Mouse (Mus musculus): ENCODE measurements around the gene Akain1. TPM values are rescaled to one million over a fixed set of nuclear protein-coding genes. Genes with fewer than 3 reads are reported as not detected.

Akain1 gene
- polyA plus RNA-seq, 1 experiment from 2014 or later = not detected

DNA sequence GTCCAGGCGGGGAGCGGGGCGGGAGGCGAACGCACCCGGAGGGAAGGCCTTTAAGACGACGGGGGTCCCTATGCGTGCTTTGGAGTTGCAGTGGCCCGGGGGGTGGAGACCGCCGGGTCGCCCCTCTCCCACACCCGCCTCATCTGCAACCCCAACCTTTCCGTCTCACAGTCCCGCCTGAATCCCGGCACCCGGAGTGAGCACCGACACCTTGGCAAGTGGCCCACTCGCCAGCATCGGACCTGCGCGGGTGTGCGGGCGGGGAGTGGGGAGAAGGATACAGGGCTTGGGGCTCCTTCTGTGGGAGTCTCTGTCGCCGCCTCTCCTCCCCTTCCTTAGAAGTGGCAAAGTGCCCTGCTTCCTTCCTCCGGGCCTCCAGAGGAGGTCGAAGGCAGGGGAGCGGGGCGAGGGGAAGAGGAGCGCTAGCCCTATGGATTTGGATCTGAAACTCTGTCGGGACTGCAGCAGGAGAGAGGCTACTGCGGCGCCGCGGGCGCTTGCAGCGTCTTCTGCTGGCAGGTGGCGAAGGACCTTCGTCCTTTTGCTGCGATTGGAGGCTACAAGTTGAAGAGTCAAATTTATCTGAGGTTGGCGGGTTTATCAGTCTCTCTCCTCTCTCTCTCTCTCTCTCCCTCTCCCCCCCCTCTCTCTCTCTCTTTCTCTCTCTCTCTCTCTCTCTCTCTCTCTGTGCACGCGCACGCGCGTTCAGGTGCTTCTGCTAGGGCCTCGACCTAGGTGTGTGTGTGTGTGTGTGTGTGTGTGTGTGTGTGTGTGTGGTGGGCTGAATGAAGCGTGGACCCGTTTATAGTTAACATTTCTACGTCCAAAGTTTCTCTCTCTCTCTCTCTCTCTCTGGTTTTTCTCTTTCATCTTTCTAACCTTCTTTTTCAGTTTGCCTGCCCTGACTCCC lies 700 bp downstream of the Akain1 start:
- peaks cover 56% of the 10 kb centered on the region for H3K27me3 ChIP-seq (replicated peaks)
- no peak for ATAC-seq
- H3K4me3 ChIP-seq = peak overlapping the region; percentile 29
- peak overlapping the region; percentile 61 for H3K4me2 ChIP-seq
- H3K36me3 ChIP-seq = no peaks in the 10 kb centered on the region
- no peaks in the 10 kb centered on the region for H3K9me3 ChIP-seq (replicated peaks)
- peaks cover 14% of the 10 kb centered on the region; the same call in 1 of the 2 replicates for H3K4me1 ChIP-seq
- no peak overlapping the region for H3K9ac ChIP-seq
- WGBS (ENCODE audit: insufficient replicate concordance) = 2% methylated on average over 51 of the region's 52 CpGs
- H3K27ac ChIP-seq = no peak overlapping the region

DNA sequence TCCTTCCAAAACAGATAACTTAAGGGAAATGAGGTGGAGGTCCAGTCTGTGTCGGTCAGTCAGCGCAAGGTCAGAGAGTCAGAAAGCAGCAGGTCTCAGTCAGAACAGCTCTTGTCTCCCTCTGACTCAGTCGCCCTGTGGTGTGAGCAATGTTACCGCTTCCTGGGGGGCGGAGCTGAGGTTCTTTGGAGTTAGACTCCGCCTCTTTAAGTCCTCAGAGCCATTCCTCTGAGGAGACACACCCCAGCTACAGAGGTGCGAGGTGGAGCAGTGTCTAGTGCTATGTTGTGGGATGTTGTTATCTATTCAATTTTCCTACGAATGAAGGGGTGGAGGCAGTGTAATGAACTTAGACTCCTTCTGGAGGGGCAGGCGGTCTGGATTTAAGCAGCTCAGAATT lies 1.9 kb downstream of the Akain1 start:
- H3K27ac ChIP-seq = no peak overlapping the region
- H3K4me1 ChIP-seq = peaks cover 14% of the 10 kb centered on the region; the same call in 1 of the 2 replicates
- H3K4me3 ChIP-seq = no peak overlapping the region
- no peak overlapping the region for H3K9ac ChIP-seq
- H3K36me3 ChIP-seq = no peaks in the 10 kb centered on the region
- WGBS (ENCODE audit: insufficient replicate concordance) = 8% methylated on average over 9 of the region's 9 CpGs
- no peak overlapping the region for H3K4me2 ChIP-seq
- no peak for ATAC-seq
- no peaks in the 10 kb centered on the region for H3K9me3 ChIP-seq (replicated peaks)
- H3K27me3 ChIP-seq (replicated peaks) = peaks cover 56% of the 10 kb centered on the region

DNA sequence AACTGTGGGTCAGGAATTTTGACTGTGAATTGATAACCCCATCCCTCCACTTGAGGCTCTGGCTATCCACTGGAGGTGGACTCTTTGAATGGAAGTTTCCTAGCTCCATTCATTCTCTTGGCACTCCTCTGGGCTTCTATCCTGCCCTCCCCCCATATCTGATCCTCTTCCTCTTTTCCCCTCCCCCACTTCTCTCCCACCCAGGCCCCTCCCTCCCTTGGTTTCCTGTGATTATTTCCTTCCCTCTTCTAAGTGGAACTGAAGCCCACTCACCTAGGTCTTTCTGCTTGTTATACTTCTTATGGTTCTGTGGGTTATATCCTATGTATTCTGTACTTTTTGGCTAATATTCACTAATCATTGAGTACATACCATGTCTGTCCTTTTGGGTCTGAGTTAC lies 9.6 kb downstream of the Akain1 start:
- Histone ChIP-seq H3K27me3 (replicated peaks) (no peaks in the 10 kb centered on the region), H3K36me3 (no peaks in the 10 kb centered on the region), H3K4me1 (no peaks in the 10 kb centered on the region), H3K27ac (no peak overlapping the region), H3K9ac (no peak overlapping the region), H3K4me2 (no peak overlapping the region), H3K4me3 (no peak overlapping the region), H3K9me3 (replicated peaks) (no peaks in the 10 kb centered on the region)
- ATAC-seq = no peak

DNA sequence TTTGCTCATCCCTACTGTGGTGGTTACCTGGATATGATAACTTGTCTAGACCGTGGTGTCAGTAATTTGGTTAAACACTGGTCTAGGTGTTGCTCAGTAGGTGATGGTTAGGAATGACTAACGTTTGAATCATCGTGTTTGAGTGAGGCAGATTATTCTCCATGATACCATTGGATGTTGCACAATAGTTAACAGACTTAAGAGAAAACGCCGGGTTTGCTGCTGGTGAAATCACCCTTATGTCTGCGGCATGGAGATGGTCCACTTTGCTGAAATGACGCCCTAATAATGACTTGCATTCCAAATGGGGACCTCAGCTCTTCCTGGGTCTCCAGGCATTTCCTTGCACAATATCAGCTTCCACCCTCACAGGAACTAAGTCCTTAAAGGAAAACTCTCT lies 22.6 kb downstream of the Akain1 start:
- Histone ChIP-seq H3K27me3 (replicated peaks) (no peaks in the 10 kb centered on the region), H3K27ac (no peak overlapping the region), H3K4me2 (no peak overlapping the region), H3K9ac (no peak overlapping the region), H3K4me3 (no peak overlapping the region), H3K4me1 (no peaks in the 10 kb centered on the region), H3K9me3 (replicated peaks) (no peaks in the 10 kb centered on the region), H3K36me3 (no peaks in the 10 kb centered on the region)
- no peak for ATAC-seq
- 68% methylated on average over 7 of the region's 7 CpGs for WGBS (ENCODE audit: insufficient replicate concordance)

DNA sequence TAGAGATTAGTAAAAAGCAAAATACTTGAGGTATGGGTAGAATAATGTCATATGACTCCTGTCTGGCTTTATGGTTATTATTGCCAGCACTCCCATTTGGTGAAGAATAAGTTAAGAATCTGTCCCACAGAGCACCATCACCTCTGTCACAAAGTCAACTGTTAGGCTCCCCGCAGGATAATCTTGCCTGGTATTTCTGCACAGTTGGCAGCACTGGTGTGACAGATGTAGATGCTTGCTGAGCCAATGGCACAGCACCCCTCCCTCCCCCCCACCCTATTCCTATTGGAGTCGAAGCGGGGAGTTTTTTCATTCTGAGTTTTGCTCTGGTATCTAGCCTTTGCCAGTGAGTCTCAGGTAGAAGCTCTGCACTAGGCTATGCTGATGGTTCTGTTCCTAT lies 23.9 kb downstream of the Akain1 start:
- Histone ChIP-seq H3K4me1 (no peaks in the 10 kb centered on the region), H3K4me3 (no peak overlapping the region), H3K36me3 (no peaks in the 10 kb centered on the region), H3K9ac (no peak overlapping the region), H3K27me3 (replicated peaks) (no peaks in the 10 kb centered on the region), H3K27ac (no peak overlapping the region), H3K4me2 (no peak overlapping the region), H3K9me3 (replicated peaks) (no peaks in the 10 kb centered on the region)
- no peak for ATAC-seq
- 57% methylated on average over 3 of the region's 3 CpGs for WGBS (ENCODE audit: insufficient replicate concordance)

DNA sequence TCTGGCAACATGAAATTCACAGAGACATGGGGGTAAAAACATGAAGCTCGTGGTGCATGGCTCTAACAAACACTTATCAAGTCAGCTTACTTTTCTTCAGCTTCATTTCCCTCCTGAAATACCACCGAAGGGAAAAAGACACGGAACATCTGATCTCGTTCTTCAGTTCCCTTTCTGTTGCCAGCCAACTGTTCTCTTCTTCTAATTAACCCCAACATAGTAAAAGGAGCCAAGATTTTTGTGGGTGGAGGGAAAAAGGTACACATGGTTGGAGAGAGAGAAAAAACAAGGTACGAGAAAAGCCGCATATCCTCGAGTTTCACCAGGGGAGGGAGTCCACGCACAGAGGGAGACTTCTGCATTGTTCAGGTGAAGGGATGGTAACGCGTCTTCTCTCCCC lies 32.0 kb downstream of the Akain1 start:
- no peak overlapping the region for H3K9ac ChIP-seq
- H3K9me3 ChIP-seq (replicated peaks) = no peaks in the 10 kb centered on the region
- H3K36me3 ChIP-seq = no peaks in the 10 kb centered on the region
- H3K27ac ChIP-seq = no peak overlapping the region
- 47% methylated on average over 10 of the region's 10 CpGs for WGBS (ENCODE audit: insufficient replicate concordance)
- no peak for ATAC-seq
- H3K27me3 ChIP-seq (replicated peaks) = 0 out of 2 replicates have a peak, but pooled peaks cover 10% of the 10 kb centered on the region
- no peak overlapping the region for H3K4me2 ChIP-seq
- H3K4me1 ChIP-seq = no peaks in the 10 kb centered on the region
- H3K4me3 ChIP-seq = no peak overlapping the region

DNA sequence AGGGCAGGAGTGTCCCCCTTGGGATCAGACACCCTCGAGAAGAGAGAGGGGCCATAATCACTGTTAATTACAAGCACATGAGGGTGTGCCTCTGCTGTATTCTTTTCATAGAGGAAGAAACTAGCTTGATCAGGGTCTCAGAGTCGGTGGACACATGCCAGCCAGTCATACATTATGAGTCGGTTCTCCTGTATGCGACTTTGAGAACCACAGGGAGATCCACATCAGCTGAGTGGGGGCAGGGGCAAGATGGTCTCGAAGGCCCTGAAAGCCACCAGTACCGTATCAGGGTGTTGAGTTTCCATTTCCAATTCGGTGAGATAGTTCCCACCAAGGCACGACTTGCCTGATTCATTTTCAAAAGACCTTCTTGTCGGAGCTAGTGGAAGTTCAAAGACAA lies 33.3 kb downstream of the Akain1 start:
- 41% methylated on average over 9 of the region's 9 CpGs for WGBS (ENCODE audit: insufficient replicate concordance)
- Histone ChIP-seq H3K27me3 (replicated peaks) (0 out of 2 replicates have a peak, but pooled peaks cover 10% of the 10 kb centered on the region), H3K4me3 (no peak overlapping the region), H3K27ac (no peak overlapping the region), H3K9me3 (replicated peaks) (no peaks in the 10 kb centered on the region), H3K9ac (no peak overlapping the region), H3K4me1 (no peaks in the 10 kb centered on the region), H3K36me3 (no peaks in the 10 kb centered on the region), H3K4me2 (no peak overlapping the region)
- ATAC-seq = no peak

DNA sequence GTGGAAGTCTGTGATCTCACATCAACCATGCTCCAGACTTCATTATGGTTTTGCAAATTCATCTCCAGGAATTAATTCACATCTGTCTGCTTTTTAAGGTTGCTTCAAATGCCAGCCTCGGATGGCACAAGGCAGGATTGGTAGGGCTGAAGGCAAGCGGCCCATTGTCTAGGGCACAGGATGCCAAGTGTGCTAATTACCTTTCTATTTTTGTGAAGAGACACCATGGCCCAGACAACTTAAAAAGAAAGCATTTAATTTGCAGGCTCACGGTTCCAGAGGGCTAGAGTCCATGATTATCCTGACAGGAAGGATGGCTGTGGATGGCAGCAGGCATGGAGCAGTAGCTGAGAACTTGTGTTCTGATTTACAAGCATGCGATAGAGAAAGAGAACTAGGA lies 35.0 kb downstream of the Akain1 start:
- no peaks in the 10 kb centered on the region for H3K9me3 ChIP-seq (replicated peaks)
- 63% methylated on average over 4 of the region's 4 CpGs for WGBS (ENCODE audit: insufficient replicate concordance)
- no peak overlapping the region for H3K27ac ChIP-seq
- no peak overlapping the region for H3K4me3 ChIP-seq
- no peaks in the 10 kb centered on the region for H3K36me3 ChIP-seq
- no peak overlapping the region for H3K9ac ChIP-seq
- H3K4me2 ChIP-seq = no peak overlapping the region
- H3K27me3 ChIP-seq (replicated peaks) = 0 out of 2 replicates have a peak, but pooled peaks cover 10% of the 10 kb centered on the region
- H3K4me1 ChIP-seq = no peaks in the 10 kb centered on the region
- ATAC-seq = no peak

DNA sequence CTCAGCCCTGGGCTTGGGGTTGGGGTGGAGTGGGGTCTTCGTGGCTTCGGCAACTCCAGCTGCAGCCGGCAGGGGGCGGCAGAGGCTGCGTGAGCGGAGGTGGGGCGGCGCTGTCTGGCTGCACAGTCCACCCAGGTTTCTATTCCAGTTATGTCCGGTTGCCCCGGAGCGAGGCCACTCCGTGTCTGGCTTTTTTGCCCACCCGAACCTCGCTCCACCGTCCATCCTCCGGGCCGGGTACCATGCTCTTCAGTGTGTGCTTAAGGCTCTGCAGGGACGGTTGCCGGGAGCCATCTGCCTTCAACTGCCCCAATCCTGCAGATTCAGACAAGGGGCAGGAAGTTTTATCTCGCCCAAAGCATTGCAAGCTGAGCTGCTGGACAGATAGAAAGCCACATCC lies 36.3 kb downstream of the Akain1 start:
- H3K4me2 ChIP-seq = peak overlapping the region; percentile 62
- WGBS (ENCODE audit: insufficient replicate concordance) = 2% methylated on average over 17 of the region's 20 CpGs
- H3K9me3 ChIP-seq (replicated peaks) = no peaks in the 10 kb centered on the region
- no peaks in the 10 kb centered on the region for H3K4me1 ChIP-seq
- no peaks in the 10 kb centered on the region for H3K36me3 ChIP-seq
- peak; percentile 51 for ATAC-seq
- peak overlapping the region; percentile 43 for H3K4me3 ChIP-seq
- peak overlapping the region; percentile 36; the same call in 1 of the 2 replicates for H3K9ac ChIP-seq
- H3K27me3 ChIP-seq (replicated peaks) = 0 out of 2 replicates have a peak, but pooled peaks cover 10% of the 10 kb centered on the region
- no peak overlapping the region for H3K27ac ChIP-seq

DNA sequence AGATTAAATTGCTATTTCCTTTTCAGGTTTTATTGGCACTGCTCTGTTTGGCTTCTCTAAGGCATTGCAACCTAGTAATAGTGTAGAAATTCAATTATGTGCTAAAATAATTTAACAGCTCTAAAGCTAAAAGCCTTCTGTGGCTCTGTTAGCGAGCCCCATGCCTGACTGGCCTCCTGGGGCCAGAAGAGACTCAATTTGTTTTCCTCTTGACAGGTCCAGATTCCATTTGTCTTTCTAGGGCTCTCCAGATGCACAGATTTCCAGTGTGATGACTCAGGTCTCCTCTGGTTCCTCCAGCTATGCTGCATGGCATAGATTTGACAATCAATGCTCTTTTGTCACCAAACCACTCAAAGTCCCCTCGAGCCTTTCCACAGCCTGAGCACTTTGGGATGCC lies 38.4 kb downstream of the Akain1 start:
- Histone ChIP-seq H3K4me3 (no peak overlapping the region), H3K27me3 (replicated peaks) (no peaks in the 10 kb centered on the region), H3K4me1 (no peaks in the 10 kb centered on the region), H3K9me3 (replicated peaks) (no peaks in the 10 kb centered on the region), H3K4me2 (no peak overlapping the region), H3K9ac (no peak overlapping the region), H3K27ac (no peak overlapping the region), H3K36me3 (no peaks in the 10 kb centered on the region)
- no peak for ATAC-seq
- WGBS (ENCODE audit: insufficient replicate concordance) = 14% methylated on average over 2 of the region's 2 CpGs

DNA sequence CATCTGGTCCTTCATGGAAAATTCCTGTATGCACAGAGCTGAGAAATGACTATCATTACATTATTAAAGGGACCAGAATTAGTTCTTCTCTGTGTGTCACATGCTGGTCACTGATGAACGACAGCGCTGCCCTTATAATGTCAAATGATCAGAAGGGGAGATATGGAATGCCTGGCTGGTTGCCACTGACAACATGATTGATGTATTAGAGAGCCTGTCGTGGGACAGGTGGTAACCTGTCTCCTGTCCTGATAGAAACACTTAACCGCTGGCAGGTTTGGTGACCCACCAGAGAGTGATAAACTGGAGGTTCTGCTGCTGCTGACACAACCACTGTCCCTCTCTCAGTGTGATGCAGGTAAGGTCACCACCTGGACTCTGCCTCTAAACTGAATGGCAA lies 40.1 kb downstream of the Akain1 start:
- H3K9ac ChIP-seq = no peak overlapping the region
- H3K4me2 ChIP-seq = no peak overlapping the region
- no peak overlapping the region for H3K4me3 ChIP-seq
- no peaks in the 10 kb centered on the region for H3K36me3 ChIP-seq
- no peaks in the 10 kb centered on the region for H3K9me3 ChIP-seq (replicated peaks)
- no peaks in the 10 kb centered on the region for H3K4me1 ChIP-seq
- ATAC-seq = no peak
- WGBS (ENCODE audit: insufficient replicate concordance) = 62% methylated on average over 4 of the region's 4 CpGs
- H3K27me3 ChIP-seq (replicated peaks) = no peaks in the 10 kb centered on the region
- no peak overlapping the region for H3K27ac ChIP-seq

DNA sequence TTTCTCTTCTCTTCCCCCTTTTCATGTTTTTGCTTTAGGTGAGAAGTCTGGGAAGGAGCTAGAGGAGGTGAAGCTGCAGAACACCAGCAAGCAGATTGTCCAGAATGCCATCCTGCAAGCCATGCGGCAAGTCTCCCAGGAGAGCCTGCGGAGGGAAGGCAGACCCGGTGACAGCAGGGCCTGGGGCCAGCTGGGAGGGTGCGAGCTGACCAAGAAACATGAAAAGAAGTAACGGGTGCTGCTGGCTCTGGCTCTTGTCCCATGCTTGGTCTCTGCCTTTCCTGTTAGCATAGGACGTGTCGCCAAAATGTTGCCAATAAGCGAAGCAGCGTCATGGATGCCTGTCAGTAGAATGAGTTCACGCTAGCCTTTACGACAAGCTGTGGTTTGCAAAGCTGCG lies 48.0 kb downstream of the Akain1 start:
- ATAC-seq = no peak
- WGBS (ENCODE audit: insufficient replicate concordance) = 75% methylated on average over 12 of the region's 12 CpGs
- no peaks in the 10 kb centered on the region for H3K4me1 ChIP-seq

More for the DNA sequence above, 48.0 kb downstream of the Akain1 start:
- Histone ChIP-seq H3K9me3 (replicated peaks) (0 out of 2 replicates have a peak, but pooled peaks cover 3% of the 10 kb centered on the region), H3K27ac (no peak overlapping the region), H3K9ac (no peak overlapping the region), H3K4me3 (no peak overlapping the region), H3K27me3 (replicated peaks) (no peaks in the 10 kb centered on the region), H3K36me3 (no peaks in the 10 kb centered on the region), H3K4me2 (no peak overlapping the region)

Data from liver, embryonic 12.5 days (tissue).